Mouse (Mus musculus): ENCODE measurements at regions not wholly inside any gene's neighbourhood (a gene's known extent, or its start where the extent isn't known, plus 50 kb on each side); places are given as distances from the start of the nearest gene placed in this dataset.
A peak's percentile ranks its signal among the peaks of the same experiment; 100 is the strongest.

DNA sequence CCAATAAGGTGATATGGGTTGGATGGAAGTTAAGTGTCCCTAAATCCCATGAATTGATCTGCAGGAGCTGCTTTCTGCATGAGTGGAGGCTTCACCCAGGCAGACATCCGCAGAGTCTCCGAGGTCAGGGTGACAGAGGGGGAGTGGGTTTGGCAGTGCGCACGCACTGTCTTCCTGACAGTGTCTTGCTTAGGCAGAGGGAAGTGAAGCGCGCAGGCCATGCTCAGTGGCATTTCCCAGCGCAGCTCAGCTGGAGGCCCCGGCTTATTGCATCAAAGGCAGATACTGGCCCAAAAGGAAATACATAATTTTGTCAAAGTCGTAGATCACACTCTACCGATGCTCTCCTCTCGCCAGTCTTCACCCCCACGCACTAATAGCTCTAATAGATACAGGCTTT lies 252.7 kb upstream of the Dnajc24 start:
- DNase-seq (ENCODE audit: low read depth, low spot score): no peak

DNA sequence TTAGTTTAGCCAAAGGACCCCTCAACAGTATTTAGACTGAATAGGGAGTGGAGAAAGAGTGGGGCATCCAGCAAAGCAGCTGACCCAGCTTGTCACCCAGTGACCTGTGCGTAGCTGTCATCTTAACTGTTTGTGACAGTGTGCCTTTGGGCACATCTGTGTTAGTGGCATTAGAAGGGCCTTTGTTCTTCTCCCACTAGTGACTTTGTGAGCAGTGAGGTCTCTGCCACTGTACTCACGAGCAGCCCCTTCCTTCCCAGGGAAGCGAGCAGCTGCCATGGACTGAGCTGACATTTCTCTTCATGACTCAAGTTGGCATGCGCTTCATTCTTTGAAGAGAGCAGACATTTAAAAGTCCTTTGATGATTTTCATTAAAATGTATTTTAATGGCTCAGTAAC lies 231.0 kb upstream of the Dnajc24 start:
- no peak for DNase-seq (ENCODE audit: low read depth, low spot score)

DNA sequence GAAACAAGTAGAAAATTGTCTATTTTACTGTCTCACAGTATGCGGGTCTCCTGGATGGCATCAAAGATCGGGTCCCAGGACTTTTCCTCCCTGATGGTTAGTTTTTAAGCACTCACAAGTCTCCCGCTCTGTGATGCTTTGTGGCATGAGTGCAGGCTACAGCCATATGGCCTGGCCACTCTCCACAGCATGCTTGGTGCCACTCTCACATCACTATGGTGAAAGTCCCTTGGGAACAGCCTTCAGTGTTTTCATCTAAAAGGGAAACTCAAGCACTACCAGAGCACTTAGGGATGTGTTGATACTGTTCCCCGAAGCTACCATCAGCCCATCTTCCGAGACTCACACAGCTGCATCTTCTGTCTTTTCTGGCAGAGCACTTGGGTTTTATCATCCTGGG lies 227.8 kb upstream of the Dnajc24 start:
- no peak for DNase-seq (ENCODE audit: low read depth, low spot score)

DNA sequence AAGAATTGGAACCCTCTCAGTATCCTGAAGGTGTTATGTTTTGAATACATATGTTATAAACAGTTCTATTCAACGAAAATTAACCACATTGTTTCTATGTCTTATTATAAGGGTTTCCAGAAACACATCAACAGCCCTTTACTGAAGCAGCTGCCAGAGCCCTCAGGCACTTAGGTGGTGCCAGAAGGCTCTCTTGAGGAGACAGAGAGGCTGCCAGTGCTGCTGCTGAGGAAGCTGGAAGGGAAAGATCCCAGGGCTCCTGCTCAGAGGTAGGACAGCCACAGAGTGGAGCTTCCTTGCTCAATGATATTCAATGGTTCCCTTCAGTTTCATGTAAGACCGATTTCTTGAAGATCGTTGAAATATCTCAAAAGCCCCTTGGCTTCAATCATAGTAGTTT lies 226.7 kb upstream of the Dnajc24 start:
- no peak for DNase-seq (ENCODE audit: low read depth, low spot score)

DNA sequence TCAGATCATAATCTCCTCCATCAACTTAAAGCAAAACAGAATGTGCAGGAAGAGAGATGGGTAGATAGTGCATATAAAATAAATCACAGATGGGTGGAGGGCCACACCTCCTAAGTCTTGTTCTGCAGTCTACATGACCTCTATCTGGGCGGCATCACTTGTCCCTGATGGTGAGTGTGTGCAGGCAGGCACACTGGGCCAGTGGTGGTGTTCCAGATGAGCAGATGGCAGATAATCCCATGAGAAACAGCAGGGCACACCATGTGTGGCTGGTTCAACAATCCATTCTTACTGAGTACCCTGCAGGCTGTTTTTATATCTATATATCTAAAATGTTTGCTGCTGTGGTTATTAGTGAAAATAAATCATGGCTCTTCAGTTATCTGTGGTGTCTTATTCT lies 224.9 kb upstream of the Dnajc24 start:
- no peak for DNase-seq (ENCODE audit: low read depth, low spot score)

DNA sequence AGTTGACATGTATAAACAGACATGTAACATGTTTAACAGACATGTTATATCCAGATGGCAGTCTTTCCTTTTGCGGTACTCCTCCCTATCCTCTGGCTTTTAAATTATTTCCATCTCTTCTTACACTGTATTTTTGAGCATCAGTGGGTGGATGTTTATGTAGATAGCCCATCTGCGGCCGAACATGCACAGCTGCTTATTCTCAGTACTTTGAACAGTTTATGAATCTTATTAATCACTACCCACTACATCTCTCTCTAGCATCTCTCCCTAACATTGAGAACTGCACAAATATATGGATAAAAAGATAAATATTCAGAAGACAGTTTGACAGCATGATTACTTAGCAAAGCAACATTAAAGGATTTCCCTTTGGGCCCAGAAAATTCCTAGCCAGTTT lies 212.8 kb upstream of the Dnajc24 start:
- DNase-seq (ENCODE audit: low read depth, low spot score): no peak

DNA sequence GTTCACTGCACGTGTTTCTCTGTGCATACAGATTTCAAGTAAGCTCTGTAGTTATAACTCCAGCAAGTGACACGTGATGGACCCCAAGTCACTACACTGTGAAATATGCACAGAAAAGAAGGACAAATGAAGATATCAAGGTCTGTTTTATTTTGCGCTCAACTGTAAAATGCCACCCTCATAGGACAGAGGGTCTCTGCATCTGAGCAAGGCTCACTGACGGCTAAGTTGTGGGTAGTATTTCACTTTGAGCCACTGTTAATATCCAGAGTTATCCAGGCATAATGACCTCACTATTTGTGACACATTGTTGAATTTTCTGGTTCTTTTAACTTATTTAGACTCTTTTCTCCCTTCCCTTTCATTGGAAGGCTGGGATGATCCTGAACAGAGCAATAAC lies 210.4 kb upstream of the Dnajc24 start:
- no peak for DNase-seq (ENCODE audit: low read depth, low spot score)

DNA sequence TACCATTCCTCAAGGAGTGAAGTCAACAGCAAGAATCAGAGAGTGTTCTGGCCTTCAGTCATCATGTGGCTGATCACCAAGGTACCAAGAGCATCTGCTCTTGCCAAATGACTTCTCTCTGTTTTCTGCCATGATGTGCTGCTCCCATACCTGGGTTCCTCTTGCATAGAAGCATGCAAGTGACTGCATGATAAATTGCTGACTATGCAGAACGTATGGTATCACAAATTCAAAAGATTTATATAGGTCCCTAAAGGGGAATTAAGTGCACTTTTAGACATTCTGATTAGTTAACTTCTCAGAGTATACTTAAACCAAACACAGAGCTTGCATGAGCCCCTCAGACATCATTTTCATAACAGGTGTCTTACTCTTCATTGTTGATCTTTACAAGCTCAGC lies 207.4 kb upstream of the Dnajc24 start:
- no peak for DNase-seq (ENCODE audit: low read depth, low spot score)

DNA sequence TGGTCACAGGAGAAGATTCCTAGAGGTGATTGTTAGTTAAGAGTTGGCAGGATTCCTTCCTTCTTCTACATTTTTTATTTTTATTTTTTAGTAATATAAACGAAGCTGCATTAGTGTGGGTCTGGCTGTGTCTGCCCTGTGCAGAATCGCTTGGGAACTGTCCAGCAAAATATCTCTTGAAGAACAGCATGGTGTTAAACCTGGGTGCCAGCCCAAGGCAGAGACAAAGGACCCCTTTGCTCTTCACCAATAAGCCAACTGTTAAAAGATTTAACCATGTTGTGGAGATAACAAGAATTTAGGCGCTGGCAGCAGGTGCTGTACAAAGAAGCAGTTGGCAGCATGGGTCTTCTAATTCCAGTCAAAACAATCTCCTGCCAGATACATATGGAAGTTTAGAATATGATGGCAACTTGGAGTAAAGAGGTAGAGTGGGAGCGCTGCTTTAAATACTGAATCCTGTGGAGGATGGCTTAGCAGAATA lies 205.5 kb upstream of the Dnajc24 start:
- no peak for DNase-seq (ENCODE audit: low read depth, low spot score)

DNA sequence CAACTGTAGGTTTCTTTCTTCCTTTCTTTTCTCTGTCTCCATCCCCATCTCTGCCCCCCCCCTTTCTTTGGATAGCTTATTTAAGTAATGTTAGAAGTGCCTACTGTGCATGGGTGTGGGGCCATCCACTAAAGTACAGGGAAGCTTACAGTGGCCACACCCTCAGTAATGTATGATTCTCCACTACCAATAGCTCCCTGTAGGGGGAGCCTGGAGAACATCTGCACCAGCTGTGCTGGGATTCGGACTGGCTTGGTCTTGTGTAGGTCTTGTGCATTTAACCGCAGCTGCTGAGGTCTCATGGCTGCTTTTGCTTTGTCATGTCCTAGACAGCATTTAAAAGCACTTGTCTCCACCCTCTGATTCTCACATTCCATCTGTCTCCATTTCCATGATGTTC lies 196.8 kb upstream of the Dnajc24 start:
- DNase-seq (ENCODE audit: low read depth, low spot score): peak; percentile 1

DNA sequence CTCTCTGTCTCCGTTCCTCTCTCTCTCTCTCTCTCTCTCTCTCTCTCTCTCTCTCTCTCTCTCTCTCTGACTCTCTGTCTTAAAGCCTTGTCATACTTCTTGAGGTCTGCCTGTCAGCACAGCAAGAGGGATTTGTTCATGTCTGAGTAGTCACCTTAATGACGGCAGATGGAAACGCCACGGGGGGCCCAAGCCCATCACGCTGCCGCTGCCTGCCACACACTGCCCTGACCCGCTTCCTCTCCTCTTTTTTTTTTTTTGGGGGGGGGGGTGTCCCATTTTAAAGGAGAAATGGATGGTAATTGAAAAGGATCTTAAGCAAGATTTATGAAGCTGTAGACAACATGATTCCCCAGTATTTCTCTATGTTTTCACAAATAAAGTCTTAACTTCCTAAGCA lies 191.8 kb upstream of the Dnajc24 start:
- DNase-seq (ENCODE audit: low read depth, low spot score): no peak

DNA sequence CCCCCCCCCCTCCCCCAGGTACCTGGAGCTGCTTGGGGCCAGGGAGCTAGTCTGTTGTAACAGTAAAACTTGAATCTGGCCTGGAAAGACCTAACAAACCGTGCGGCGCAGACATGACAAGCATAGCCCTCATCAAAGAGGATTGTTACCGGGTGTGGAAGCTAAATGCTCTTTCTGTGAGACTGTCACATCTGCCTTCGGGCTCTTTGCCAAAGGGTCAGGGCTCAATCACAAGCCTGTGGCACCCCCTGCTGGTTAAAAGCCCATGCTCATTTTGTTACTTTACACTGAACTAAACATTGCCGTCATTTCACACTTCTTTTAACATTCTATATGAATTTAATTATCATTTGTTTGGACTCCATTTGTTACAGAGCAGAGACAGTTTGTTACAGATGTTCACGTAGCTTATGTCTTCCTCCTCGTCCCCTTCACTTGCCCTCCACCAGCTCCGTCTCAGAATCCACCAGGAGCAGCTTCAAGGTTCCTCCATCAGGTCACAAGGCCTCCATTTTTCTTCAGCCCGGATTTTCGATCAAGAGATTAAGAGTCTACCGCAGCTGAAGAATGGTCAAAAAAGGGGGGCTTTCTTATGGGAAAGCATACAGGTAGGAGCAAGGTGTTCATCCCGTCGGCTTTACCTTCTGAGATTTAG lies 191.1 kb upstream of the Dnajc24 start:
- DNase-seq (ENCODE audit: low read depth, low spot score): peak; percentile 9

DNA sequence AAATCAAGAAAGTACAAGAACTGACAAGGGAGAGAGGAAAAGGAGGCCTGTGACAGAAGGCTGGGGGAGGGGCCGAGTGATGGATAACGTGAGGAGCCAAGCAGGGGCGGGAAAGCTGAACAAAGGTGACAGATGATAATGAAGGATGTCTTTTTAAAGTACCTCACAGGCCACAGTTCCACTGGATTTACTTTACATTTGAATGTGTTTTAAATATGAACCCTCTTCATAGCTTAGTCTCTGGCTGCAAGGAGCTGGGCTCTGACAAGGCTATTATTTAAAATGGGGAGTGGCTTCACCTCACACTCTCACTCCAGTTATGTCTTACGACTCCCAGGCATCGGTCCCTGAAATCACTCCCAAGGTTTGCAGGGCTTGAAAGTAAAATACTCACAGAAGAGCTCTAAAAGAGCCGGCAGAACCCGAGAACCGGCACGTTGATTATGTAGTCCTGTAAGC lies 190.6 kb upstream of the Dnajc24 start:
- no peak for DNase-seq (ENCODE audit: low read depth, low spot score)

DNA sequence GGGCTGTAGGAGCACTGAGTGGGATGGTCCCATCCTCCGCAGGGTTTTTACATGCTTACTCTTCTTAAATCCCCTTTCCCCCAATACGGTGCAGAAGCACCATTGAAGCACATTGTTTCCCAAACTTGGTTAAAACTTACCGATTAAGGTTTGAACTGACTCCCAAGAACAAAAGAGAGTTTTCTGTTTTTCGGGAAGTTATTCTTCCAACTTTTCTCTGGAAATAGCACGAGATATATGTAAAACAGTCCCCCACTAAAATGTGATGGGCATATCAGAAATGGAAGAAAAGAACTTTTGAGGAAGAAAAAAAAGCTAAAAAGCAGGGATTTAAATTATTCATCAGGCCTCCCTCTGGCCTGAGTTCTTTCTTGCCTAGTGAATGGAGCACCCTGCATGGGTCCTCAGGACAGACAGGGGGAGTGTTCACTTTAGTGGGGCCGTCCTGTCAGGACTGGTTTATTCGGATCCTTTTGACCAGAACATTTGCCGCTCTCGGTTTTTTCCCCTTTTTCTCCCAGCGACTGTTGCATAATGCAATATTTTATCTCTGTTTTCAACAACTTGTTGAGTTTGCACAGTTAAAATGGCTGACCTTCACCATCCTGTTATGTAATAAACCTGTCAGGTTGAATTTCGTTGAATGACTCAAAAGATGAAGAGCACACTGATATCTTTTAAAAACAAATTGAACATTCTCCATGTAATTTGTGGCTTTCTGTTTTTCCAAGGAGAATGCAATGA lies 187.4 kb upstream of the Dnajc24 start:
- no peak for DNase-seq (ENCODE audit: low read depth, low spot score)

DNA sequence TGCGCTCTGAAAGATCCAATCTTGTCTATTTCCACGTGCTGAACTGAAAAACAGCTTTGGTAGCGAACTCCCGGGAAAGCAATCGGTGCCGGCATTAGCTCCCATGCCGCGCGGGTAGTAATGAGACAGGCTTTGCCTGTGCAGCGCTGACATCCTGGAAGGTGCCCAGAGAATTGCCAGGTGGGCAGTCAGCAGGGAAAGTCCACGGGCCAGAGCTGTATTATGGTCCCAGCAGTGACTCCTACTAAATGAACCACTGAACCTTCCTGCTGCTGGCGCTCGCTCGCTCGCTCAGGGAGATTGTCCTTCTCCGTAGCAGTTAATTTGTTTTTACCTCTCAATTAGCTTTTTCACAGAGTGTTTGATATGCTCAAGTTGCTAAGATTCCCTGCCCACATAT lies 180.3 kb upstream of the Dnajc24 start:
- no peak for DNase-seq (ENCODE audit: low read depth, low spot score)

DNA sequence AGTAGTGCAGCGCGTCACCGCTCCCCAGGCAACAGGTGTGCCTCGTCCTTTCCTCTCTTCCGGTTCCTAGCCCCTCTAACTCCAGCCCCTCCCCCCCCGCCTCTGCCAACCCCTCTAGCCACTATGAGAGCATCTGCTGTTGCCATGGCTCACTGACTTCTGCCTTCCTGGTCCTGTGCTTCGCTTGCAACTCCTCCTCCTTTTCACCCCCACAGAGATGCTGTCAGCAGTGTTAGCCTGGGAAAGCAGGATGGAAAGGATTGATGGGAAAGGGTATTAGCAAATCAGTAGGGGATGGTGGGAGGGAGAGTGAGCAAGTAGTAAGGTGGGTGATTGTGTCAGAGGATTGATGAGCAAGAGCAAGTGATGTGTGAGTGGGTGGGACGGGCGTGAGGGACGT lies 178.7 kb upstream of the Dnajc24 start:
- no peak for DNase-seq (ENCODE audit: low read depth, low spot score)

DNA sequence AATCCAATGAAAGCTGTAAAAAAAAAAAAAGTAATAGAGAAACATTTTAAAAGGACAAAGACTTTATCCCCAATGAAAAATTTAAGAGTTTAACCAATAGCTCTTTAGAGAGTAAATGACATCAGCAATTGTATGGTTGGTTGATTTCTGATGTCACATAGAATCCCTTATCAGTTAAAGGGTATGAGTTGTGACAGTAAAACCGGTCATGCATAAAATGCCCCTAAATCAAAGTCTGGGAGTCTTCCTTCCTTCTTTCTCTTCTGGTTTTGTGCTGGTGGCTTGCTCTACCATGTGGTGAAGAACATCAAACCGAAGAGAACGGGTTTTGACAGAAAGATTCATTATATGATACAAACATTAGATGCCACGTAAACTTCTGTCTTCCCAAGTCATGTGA lies 159.3 kb upstream of the Dnajc24 start:
- no peak for DNase-seq (ENCODE audit: low read depth, low spot score)

DNA sequence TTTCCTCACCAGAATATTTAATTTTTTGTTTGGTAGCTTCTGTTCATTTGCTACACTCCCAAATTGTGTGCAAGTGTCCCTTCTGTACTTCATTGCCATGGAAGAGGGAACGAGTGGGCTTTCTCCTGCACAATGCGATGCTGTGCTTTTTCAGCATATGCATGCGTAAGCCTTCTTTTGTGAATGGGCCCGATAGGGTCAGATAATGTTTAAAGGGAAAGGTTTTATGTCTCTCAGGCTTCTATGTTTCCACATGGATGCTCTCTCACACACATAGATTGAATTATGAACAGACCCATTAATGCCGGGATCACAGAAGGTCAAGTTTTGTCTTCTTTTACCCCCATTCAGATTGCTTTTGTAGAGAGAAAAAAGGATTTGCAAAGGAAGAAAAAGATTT lies 158.5 kb upstream of the Dnajc24 start:
- no peak for DNase-seq (ENCODE audit: low read depth, low spot score)

DNA sequence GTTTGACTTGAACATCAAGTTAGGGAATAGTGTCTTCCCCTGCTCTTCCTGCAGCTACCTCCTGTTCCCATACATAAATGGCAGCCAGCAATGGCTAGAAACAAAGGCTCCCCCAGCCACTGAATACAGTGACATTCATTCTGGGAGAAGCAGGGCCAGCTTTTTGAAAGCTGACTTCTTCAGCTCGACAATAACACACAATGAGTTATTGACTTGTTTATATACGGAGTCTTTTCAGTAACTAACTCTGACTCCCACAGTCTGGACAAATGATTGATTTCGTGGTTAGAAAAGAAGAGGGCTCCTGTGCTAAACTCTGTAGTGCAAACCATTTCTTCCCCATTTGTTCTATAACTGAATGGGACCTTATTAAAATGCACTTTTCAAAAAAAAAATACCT lies 146.4 kb upstream of the Dnajc24 start:
- no peak for DNase-seq (ENCODE audit: low read depth, low spot score)

DNA sequence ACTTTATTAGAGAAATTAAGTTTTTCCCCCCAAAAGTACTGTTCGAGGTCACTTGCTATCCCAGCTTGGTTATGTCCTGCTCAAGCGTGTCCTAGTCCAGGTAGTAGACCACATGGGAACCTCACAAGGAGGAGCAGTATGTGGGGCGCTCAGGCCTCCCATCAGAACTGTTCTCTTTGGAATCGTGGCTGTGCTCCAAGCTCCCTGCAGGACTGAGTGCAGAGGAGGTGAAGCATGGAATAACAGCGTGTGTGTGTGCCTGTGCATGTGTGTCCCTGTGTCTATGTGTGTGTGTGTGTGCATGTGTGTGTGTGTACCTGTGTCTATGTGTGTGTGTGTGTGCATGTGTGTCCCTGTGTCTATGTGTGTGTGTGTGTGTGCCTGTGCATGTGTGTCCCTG lies 137.6 kb upstream of the Dnajc24 start:
- no peak for DNase-seq (ENCODE audit: low read depth, low spot score)

DNA sequence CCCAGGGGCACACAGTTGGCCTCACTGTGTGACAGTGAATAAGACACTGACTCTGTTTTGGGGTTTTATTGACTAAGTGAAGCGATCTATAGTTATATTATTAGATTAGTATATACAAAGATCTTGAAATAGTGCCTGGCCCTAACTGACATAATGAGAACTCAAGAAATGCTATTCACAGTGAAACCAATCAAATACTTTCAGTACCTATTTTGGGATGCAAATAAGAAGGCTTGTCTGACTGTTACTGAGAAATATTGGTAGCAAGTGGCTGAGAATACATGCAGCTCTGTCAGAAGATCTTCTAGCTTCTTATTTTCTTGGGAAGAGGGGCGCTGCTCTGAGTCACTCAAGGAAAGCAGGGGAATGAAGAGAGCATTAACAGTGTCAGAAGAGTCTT lies 97.7 kb upstream of the Dnajc24 start:
- DNase-seq (ENCODE audit: low read depth, low spot score): no peak

DNA sequence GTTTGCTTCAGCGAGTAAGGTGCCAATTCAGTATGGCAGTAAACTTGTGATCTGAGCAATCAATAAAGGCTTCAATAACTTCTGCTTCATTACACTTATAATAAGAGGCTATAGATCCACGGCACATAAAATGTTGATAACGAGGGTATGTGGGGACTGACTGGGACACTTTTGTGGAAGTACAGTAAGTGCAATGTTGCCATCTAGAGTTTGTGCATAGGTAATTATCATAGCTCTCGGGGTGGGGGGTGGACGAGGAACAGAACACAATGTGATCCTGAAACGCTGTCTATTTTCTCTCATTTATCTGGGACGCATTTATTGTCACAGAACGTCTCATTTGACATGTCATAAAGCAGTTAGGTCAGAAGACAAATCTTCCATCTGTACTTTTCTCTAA lies 82.8 kb upstream of the Dnajc24 start:
- no peak for DNase-seq (ENCODE audit: low read depth, low spot score)
